Mouse (Mus musculus): ENCODE measurements around the gene Gli3.
A peak's percentile ranks its signal among the peaks of the same experiment; 100 is the strongest.

Gli3 gene

GRCm38 (mm10) chr13:15664580-15665201 lies 201.7 kb downstream of the Gli3 start:
- DNase-seq = no peak

GRCm38 (mm10) chr13:15665514-15665913 lies 202.5 kb downstream of the Gli3 start:
- no peak for DNase-seq

- DNase-seq = no peak
Observed at GRCm38 (mm10) chr13:15670144-15670961, 207.3 kb downstream of the Gli3 start.

- DNase-seq = no peak
Observed at GRCm38 (mm10) chr13:15670962-15671313, 207.9 kb downstream of the Gli3 start.

- no peak for DNase-seq
Observed at GRCm38 (mm10) chr13:15675480-15675879, 212.4 kb downstream of the Gli3 start.

GRCm38 (mm10) chr13:15677106-15677760 lies 214.2 kb downstream of the Gli3 start:
- DNase-seq = no peak

GRCm38 (mm10) chr13:15681530-15681929 lies 218.5 kb downstream of the Gli3 start:
- DNase-seq = no peak

- no peak for DNase-seq
Observed at GRCm38 (mm10) chr13:15683006-15683405, 220.0 kb downstream of the Gli3 start.

GRCm38 (mm10) chr13:15688074-15688825 lies 225.2 kb downstream of the Gli3 start:
- no peak for DNase-seq

GRCm38 (mm10) chr13:15688826-15689501 lies 225.9 kb downstream of the Gli3 start:
- no peak for DNase-seq

- DNase-seq = no peak
Observed at GRCm38 (mm10) chr13:15691751-15692464, 228.9 kb downstream of the Gli3 start.

GRCm38 (mm10) chr13:15692465-15692809 lies 229.4 kb downstream of the Gli3 start:
- DNase-seq = no peak

- no peak for DNase-seq
Observed at GRCm38 (mm10) chr13:15698284-15698683, 235.2 kb downstream of the Gli3 start.

GRCm38 (mm10) chr13:15699116-15699515 lies 236.1 kb downstream of the Gli3 start:
- no peak for DNase-seq

- DNase-seq = no peak
Observed at GRCm38 (mm10) chr13:15704669-15705068, 241.6 kb downstream of the Gli3 start.

- peak; percentile 10 to 32 for DNase-seq
Observed at GRCm38 (mm10) chr13:15707481-15707881, 244.4 kb downstream of the Gli3 start.

- DNase-seq = no peak
Observed at GRCm38 (mm10) chr13:15713486-15713885, 250.5 kb downstream of the Gli3 start.

GRCm38 (mm10) chr13:15714331-15714725 lies 251.3 kb downstream of the Gli3 start:
- no peak for DNase-seq

- DNase-seq = peak in 1 of 2 experiments; percentile 57
Observed at GRCm38 (mm10) chr13:15714726-15715437, 251.8 kb downstream of the Gli3 start.

- no peak for DNase-seq
Observed at GRCm38 (mm10) chr13:15721446-15721845, 258.4 kb downstream of the Gli3 start.

GRCm38 (mm10) chr13:15722766-15723379 lies 259.8 kb downstream of the Gli3 start:
- no peak for DNase-seq

Measured in lung, postnatal 4 days (tissue).